Mouse (Mus musculus) liver, embryonic 16.5 days (tissue): ENCODE results near the gene Fbxo34. TPM values are rescaled to one million over a fixed set of nuclear protein-coding genes. Genes with fewer than 3 reads are reported as not detected.
"Not testable (repeated sequence)": the region's sequence is repeated elsewhere in the genome, so short reads cannot be mapped to it uniquely, and the experiment has no call there.

Experiments
- ATAC-seq: fragments of 200-750 bp; cut with Nextera tagmentation; 2 replicates; pipeline ENCODE4 v1.8.0; 2017; ENCODE audit warnings: low read depth, mild to moderate bottlenecking, moderate number of reproducible peaks, moderate library complexity
- H3K27ac ChIP-seq: fragments of 300-500 bp; sonication (generic); 2 replicates; pipeline ENCODE4 v1.5.1; 2014; ENCODE audit warnings: mild to moderate bottlenecking, low read length
- H3K27me3 ChIP-seq: fragments of 300-500 bp; sonication (generic); 2 replicates; pipeline ENCODE4 v1.6.1; 2014; ENCODE audit warnings: low read depth, low read length, mixed read lengths; ENCODE audit not compliant: control insufficient read depth, insufficient read depth
- H3K36me3 ChIP-seq: fragments of 300-500 bp; sonication (generic); 2 replicates; pipeline ENCODE4 v1.6.1; 2014; ENCODE audit warnings: mild to moderate bottlenecking; ENCODE audit not compliant: control insufficient read depth, insufficient read depth
- H3K4me1 ChIP-seq: fragments of 300-500 bp; sonication (generic); 2 replicates; pipeline ENCODE4 v1.6.1; 2014; ENCODE audit warnings: low read depth, low read length, mixed read lengths; ENCODE audit not compliant: control insufficient read depth
- H3K4me2 ChIP-seq: fragments of 300-500 bp; sonication (generic); 2 replicates; pipeline ENCODE4 v1.6.1; 2014; ENCODE audit warnings: low read depth, low read length, mixed read lengths
- H3K4me3 ChIP-seq: fragments of 300-500 bp; sonication (generic); 2 replicates; pipeline ENCODE4 v1.5.1; 2014; ENCODE audit warnings: low read depth, mild to moderate bottlenecking, low read length
- H3K9ac ChIP-seq: fragments of 300-500 bp; sonication (generic); 2 replicates; pipeline ENCODE4 v1.6.1; 2014; ENCODE audit warnings: low read depth, low read length
- H3K9me3 ChIP-seq: fragments of 300-500 bp; sonication (generic); replicated peaks from 2 replicates; pipeline ENCODE4 v1.6.1; 2016; ENCODE audit warnings: low read length; ENCODE audit not compliant: control insufficient read depth
- WGBS: fragments of 180-500 bp; shearing (Covaris S2); extraction: QIAGEN DNeasy Blood & Tissue Kit; methylation state at CpG from one replicate; pipeline ENCODE4 v1.1.7; 2014; ENCODE audit not compliant: insufficient replicate concordance; 5-methylcytosine and 5-hydroxymethylcytosine counted together
- polyA plus RNA-seq: library from polyadenylated mRNA; unstranded; fragments of >200 nt; fragmentation: Nextera tagmentation; extraction: Ambion mirVana; gene quantifications from 2 replicates; pipeline ENCODE4 v1.2.1, GENCODE M21; 2015

The Fbxo34 gene
- polyA plus RNA-seq, 1 experiment from 2014 or later, result 41.6 TPM

- no peaks in the 10 kb centered on the region for H3K9me3 ChIP-seq
- 63% methylated on average over 13 of the region's 13 CpGs for WGBS
- no peak for ATAC-seq
- no peak overlapping the region for H3K4me3 ChIP-seq
- H3K27me3 ChIP-seq, result no peaks in the 10 kb centered on the region
- H3K36me3 ChIP-seq, result no peaks in the 10 kb centered on the region
- peak overlapping the region; percentile 65 for H3K9ac ChIP-seq
- peaks cover 75% of the 10 kb centered on the region for H3K4me1 ChIP-seq
- peak overlapping the region; percentile 63 for H3K4me2 ChIP-seq
- peak overlapping the region; percentile 99 for H3K27ac ChIP-seq
Observed at GRCm38 (mm10) chr14:47520751-47521449, 70.7 kb downstream of the Fbxo34 start.

- H3K4me3 ChIP-seq, result no peak overlapping the region; the same call in 1 of the 2 replicates
- peak overlapping the region; percentile 99 for H3K27ac ChIP-seq
- peak overlapping the region; percentile 65 for H3K9ac ChIP-seq
- H3K36me3 ChIP-seq, result no peaks in the 10 kb centered on the region
- no peaks in the 10 kb centered on the region for H3K27me3 ChIP-seq
- WGBS, result 44% methylated on average over 1 of the region's 1 CpGs
- no peaks in the 10 kb centered on the region for H3K9me3 ChIP-seq
- H3K4me2 ChIP-seq, result peak overlapping the region; percentile 63
- peaks cover 77% of the 10 kb centered on the region for H3K4me1 ChIP-seq
- peak; percentile 54 for ATAC-seq
Observed at GRCm38 (mm10) chr14:47521609-47522008, 71.4 kb downstream of the Fbxo34 start.

- Histone ChIP-seq H3K4me2 (peak overlapping the region; percentile 63), H3K27ac (peak overlapping the region; percentile 99), H3K9me3 (no peaks in the 10 kb centered on the region), H3K4me3 (peak overlapping the region; percentile 23), H3K4me1 (peaks cover 77% of the 10 kb centered on the region), H3K27me3 (no peaks in the 10 kb centered on the region), H3K9ac (peak overlapping the region; percentile 65), H3K36me3 (no peaks in the 10 kb centered on the region)
- peak; percentile 94 for ATAC-seq
- WGBS, result 8% methylated on average over 7 of the region's 7 CpGs
Observed at GRCm38 (mm10) chr14:47522301-47522700, 72.1 kb downstream of the Fbxo34 start.

GRCm38 (mm10) chr14:47525374-47525773 lies 75.2 kb downstream of the Fbxo34 start:
- no peak overlapping the region for H3K4me2 ChIP-seq
- peak overlapping the region; percentile 94 for H3K27ac ChIP-seq
- no peak overlapping the region for H3K4me3 ChIP-seq
- peaks cover 74% of the 10 kb centered on the region for H3K4me1 ChIP-seq
- H3K27me3 ChIP-seq, result no peaks in the 10 kb centered on the region
- H3K9me3 ChIP-seq, result no peaks in the 10 kb centered on the region
- 58% methylated on average over 8 of the region's 8 CpGs for WGBS
- ATAC-seq, result no peak
- H3K9ac ChIP-seq, result peak overlapping the region; percentile 51
- H3K36me3 ChIP-seq, result 0 out of 2 replicates have a peak, but pooled peaks cover 2% of the 10 kb centered on the region

- H3K27me3 ChIP-seq, result no peaks in the 10 kb centered on the region
- peaks cover 70% of the 10 kb centered on the region for H3K4me1 ChIP-seq
- no peak overlapping the region for H3K4me2 ChIP-seq
- 0 out of 2 replicates have a peak, but pooled peaks cover 5% of the 10 kb centered on the region for H3K36me3 ChIP-seq
- WGBS, result 81% methylated on average over 5 of the region's 5 CpGs
- H3K9me3 ChIP-seq, result no peaks in the 10 kb centered on the region
- ATAC-seq, result no peak
- H3K9ac ChIP-seq, result 0 out of 2 replicates have a peak overlapping the region, but pooled peaks have one; percentile 3
- H3K4me3 ChIP-seq, result no peak overlapping the region
- H3K27ac ChIP-seq, result peak overlapping the region; percentile 94
Observed at GRCm38 (mm10) chr14:47525861-47526260, 75.6 kb downstream of the Fbxo34 start.

GRCm38 (mm10) chr14:47527833-47528232 lies 77.6 kb downstream of the Fbxo34 start:
- Histone ChIP-seq H3K4me3 (0 out of 2 replicates have a peak overlapping the region, but pooled peaks have one; percentile 18), H3K4me1 (peaks cover 63% of the 10 kb centered on the region), H3K9ac (peak overlapping the region; percentile 52), H3K27me3 (no peaks in the 10 kb centered on the region), H3K36me3 (peaks cover 13% of the 10 kb centered on the region; the same call in 1 of the 2 replicates), H3K9me3 (no peaks in the 10 kb centered on the region), H3K4me2 (peak overlapping the region; percentile 49), H3K27ac (peak overlapping the region; percentile 94)
- 29% methylated on average over 2 of the region's 2 CpGs for WGBS
- ATAC-seq, result peak; percentile 97

GRCm38 (mm10) chr14:47528293-47528692 lies 78.1 kb downstream of the Fbxo34 start:
- peak overlapping the region; percentile 52 for H3K9ac ChIP-seq
- H3K27ac ChIP-seq, result peak overlapping the region; percentile 94
- no peaks in the 10 kb centered on the region for H3K9me3 ChIP-seq
- H3K27me3 ChIP-seq, result no peaks in the 10 kb centered on the region
- 35% methylated on average over 3 of the region's 3 CpGs for WGBS
- H3K4me2 ChIP-seq, result peak overlapping the region; percentile 49
- peak; percentile 64 for ATAC-seq
- peaks cover 13% of the 10 kb centered on the region; the same call in 1 of the 2 replicates for H3K36me3 ChIP-seq
- H3K4me1 ChIP-seq, result peaks cover 68% of the 10 kb centered on the region
- H3K4me3 ChIP-seq, result no peak overlapping the region

GRCm38 (mm10) chr14:47529019-47529418 lies 78.8 kb downstream of the Fbxo34 start:
- ATAC-seq, result no peak
- peaks cover 75% of the 10 kb centered on the region for H3K4me1 ChIP-seq
- H3K27me3 ChIP-seq, result no peaks in the 10 kb centered on the region
- no peaks in the 10 kb centered on the region for H3K9me3 ChIP-seq
- H3K9ac ChIP-seq, result no peak overlapping the region
- H3K4me2 ChIP-seq, result no peak overlapping the region
- H3K4me3 ChIP-seq, result no peak overlapping the region
- 31% methylated on average over 8 of the region's 8 CpGs for WGBS
- H3K27ac ChIP-seq, result peak overlapping the region; percentile 94
- H3K36me3 ChIP-seq, result peaks cover 13% of the 10 kb centered on the region; the same call in 1 of the 2 replicates

- 93% methylated on average over 9 of the region's 12 CpGs for WGBS
- H3K4me3 ChIP-seq, H3K9ac ChIP-seq, ATAC-seq, H3K27ac ChIP-seq, H3K4me2 ChIP-seq, H3K9me3 ChIP-seq, H3K27me3 ChIP-seq: not testable (repeated sequence)
- peaks cover 75% of the 10 kb centered on the region for H3K4me1 ChIP-seq
- peaks cover 13% of the 10 kb centered on the region; the same call in 1 of the 2 replicates for H3K36me3 ChIP-seq
Observed at GRCm38 (mm10) chr14:47529592-47529991, 79.4 kb downstream of the Fbxo34 start.
